Mouse (Mus musculus) lung, adult 2 months (tissue): ENCODE results near the gene Pola1.

Experiments used
- CTCF ChIP-seq: fragments of 200-500 bp; IDR thresholded peaks from 2 replicates; pipeline ENCODE4 v1.5.1; 2011; ENCODE audit warnings: mild to moderate bottlenecking, low read length, control low read depth; ENCODE audit not compliant: insufficient read depth
- POLR2A ChIP-seq: fragments of 200-500 bp; IDR thresholded peaks from 2 replicates; pipeline ENCODE4 v1.6.1; 2011; ENCODE audit warnings: low read depth, mild to moderate bottlenecking, control low read depth, low read length, borderline replicate concordance; ENCODE audit errors: extremely low read depth

DNA sequence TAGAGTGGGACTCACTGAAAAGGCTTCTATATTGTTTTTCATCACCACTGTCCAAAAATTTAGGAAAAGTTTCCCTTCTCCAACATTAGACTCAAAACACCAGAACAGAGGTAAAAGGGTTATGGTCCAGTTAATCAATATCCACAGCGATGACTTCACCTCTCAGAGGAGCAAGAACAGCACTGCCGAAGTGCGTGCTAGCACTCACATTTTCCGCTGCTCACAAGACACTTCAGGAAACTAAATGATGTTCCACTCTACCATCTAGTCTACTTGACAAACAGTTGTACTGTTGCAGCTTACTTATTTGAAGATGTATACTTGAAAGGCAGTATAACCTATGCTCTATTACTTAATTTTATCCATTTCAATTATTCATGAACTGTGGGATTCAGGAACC is 37.7 kb downstream of the Pola1 start:
- no peak for TF ChIP-seq CTCF
- no peak for TF ChIP-seq POLR2A
